Mouse (Mus musculus): ENCODE measurements around the gene Hs6st3.

DNA sequence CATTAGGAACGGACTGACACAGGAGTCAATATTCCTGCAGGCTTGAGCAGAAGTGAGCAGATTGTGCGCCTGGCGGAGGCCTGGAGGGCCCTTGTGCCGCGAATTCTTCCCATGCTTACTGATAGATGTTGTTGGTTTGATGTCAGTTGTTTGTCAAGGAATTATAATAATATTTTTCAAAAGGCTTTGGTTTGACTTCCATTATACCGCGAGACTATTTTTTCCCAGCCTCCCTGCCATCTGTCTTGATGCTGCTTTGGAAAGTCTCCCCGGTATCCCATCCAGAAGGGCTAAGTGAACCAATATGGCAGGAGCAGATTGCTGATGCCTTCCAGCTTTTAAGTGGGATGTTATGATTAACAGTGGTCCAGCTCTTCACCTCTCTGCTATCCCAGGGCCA lies 651.3 kb downstream of the Hs6st3 start:
- TF ChIP-seq MAZ (IDR thresholded peaks at IDR 0.05; ENCODE audit: low read depth, low read length), result no peak
- TF ChIP-seq EP300 (IDR thresholded peaks at IDR 0.05; ENCODE audit: low read length), result no peak
- TF ChIP-seq POLR2A (IDR thresholded peaks at IDR 0.05; ENCODE audit: low read depth, low read length), result no peak
- TF ChIP-seq RAD21 (IDR thresholded peaks at IDR 0.05; ENCODE audit: low read depth, low read length), result no peak
- TF ChIP-seq ZC3H11A (IDR thresholded peaks at IDR 0.05; ENCODE audit: low read depth, low read length), result no peak
- no peak for TF ChIP-seq USF1 (IDR thresholded peaks at IDR 0.05; ENCODE audit: low read depth, low read length)
- no peak for TF ChIP-seq CTCF (conservative IDR thresholded peaks at IDR 0.05 in 1 of 2, IDR thresholded peaks at IDR 0.05 in 1 of 2; ENCODE audit: low read depth in 2 of 2, low read length in 2 of 2)
- TF ChIP-seq CHD1 (IDR thresholded peaks at IDR 0.05; ENCODE audit: low read depth, low read length), result no peak
- TF ChIP-seq ELF1 (IDR thresholded peaks at IDR 0.05; ENCODE audit: low read depth, low read length), result no peak
- no peak for TF ChIP-seq MAFK (IDR thresholded peaks at IDR 0.05; ENCODE audit: insufficient replicate concordance, low read length)
- no peak for TF ChIP-seq E2F4 (IDR thresholded peaks at IDR 0.05; ENCODE audit: insufficient replicate concordance, low read depth, low read length)
